Mouse (Mus musculus) induced T-regulatory cell, adult 2 months (primary cell): ENCODE results near the gene Kif14.
"Not testable (repeated sequence)": the region's sequence is repeated elsewhere in the genome, so short reads cannot be mapped to it uniquely, and the experiment has no call there.

Source experiments
- DNase-seq: peaks from one replicate; pipeline ENCODE4 v3.0.0-alpha.2; 2012; ENCODE audit warnings: low read depth

The Kif14 gene

DNA sequence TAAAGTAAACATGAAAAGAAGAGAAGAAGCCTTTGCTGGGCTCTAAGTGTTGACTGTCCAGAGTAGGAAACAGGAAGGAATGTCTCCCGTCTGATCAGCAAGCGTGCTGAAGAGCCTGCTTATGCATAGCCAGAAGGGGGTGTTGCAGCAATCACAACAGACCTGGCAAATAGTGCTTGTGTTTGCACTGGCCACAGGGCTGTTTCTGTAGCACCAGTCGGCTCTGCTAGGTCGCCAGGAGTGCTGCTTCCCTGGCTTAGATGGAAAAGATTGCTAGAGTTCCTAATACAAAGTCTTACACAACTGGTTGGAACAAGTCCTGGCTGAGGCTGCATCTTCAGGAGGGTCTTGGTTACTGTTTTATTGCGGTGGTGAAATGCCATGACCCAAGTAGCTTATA is 25.5 kb downstream of the Kif14 start:
- no peak for DNase-seq

DNA sequence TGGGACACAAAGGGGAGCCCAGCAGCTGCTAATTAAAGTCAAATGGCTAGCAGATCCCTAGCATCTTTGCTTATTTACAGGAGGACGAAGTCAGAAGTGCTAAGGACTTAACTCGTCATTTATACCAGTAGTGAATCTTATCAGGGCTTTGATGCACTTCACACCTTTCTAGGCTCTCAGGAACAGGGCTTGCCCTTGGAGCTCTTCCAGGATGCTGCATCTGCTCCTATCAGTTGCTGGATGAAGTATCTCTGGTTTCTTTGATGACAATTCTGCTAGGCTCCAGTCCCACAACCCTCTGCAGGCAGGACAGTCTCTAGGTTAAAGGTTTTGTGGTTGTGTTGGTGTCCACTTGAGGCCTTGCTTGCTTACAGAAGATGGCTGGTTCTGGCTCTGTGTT is 26.1 kb downstream of the Kif14 start:
- DNase-seq = no peak

GRCm38 (mm10) chr1:136499317-136499716 is 33.2 kb downstream of the Kif14 start:
- no peak for DNase-seq

DNA sequence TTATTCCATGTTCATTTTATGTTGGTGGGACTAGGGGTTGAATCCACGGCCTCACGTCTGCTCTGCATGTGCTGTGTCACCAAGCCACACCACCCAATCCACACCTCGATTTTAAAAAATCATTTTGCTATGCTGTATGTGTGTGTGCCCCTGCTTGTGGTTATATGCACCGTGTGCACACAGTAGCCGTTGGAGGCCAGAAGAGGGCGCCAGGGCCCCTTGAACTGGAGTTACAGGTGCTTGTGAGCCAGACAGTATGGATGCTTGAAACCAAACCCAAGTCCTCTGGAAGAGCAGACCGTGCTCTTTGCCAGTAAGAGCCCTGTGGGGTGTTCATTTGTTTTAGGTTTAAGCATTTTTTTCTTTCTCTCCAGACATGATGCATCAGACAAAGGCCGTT is 36.8 kb downstream of the Kif14 start:
- DNase-seq = no peak

DNA sequence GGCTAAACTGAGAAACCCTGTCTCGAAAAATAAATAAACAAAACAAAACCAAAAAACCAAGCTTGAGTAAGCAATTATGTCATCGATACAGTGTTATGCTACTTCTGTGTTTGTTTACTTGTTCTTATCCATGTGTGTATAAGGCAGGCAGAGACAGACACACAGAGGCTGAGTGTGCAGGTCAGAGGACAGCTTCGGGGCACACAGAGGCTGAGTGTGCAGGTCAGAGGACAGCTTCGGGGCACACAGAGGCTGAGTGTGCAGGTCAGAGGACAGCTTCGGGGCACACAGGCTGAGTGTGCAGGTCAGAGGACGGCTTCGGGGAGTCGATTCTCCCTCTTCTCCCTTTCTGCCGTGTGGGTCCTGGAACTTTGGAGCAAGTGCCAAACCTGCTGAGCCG is 40.1 kb downstream of the Kif14 start:
- DNase-seq = not testable (repeated sequence)

GRCm38 (mm10) chr1:136512317-136512716 is 46.2 kb downstream of the Kif14 start:
- DNase-seq = no peak

DNA sequence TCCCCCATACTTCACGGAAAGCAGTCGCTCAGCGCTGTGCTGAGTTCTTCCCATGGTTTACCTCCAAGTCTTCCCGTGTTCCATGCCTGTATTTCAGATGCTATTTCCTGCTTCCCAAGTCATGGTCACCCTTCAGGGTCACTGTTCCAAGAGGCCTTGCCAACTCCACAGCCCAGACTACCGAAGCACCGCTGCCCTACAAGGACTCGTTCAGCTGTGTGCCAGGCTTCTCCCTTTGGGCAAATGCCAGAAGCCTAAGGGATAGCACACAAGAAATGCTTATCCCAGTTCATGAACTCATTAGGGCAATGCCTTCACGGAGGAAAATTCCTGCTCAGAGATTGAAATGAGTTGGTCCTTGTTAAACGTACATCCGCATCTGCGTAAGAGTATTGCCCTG is 47.0 kb downstream of the Kif14 start:
- no peak for DNase-seq

GRCm38 (mm10) chr1:136518699-136519356 is 52.7 kb downstream of the Kif14 start:
- no peak for DNase-seq

DNA sequence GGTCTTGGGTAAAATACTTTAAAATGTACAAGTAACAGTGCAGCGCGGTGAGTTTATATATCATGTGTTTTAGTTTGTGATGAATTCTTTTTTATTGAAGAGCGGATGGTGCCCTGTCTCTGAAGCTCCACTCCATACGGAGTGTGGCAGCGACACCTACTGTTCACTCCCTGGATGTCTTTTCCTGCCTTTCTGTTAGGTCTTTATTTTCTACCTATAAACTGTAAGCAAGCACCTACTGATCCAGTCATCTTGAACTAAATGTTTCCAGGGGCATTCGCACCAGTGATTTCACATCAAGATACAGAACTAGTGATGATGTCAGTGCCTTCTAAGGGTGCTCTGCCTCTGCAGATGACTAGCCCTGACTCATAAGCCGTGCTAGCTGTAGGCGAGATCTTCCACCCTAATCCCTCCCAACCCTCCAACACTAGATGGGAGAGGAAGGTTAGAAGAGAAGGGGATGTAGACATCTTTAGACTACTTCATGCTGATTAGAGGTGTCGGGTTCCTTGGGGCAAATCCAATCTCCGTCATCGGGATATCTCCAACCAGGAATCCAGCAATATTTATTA is 55.3 kb downstream of the Kif14 start:
- DNase-seq = no peak

- DNase-seq = peak; percentile 77
Measured at GRCm38 (mm10) chr1:136524917-136525316, 58.8 kb downstream of the Kif14 start.

DNA sequence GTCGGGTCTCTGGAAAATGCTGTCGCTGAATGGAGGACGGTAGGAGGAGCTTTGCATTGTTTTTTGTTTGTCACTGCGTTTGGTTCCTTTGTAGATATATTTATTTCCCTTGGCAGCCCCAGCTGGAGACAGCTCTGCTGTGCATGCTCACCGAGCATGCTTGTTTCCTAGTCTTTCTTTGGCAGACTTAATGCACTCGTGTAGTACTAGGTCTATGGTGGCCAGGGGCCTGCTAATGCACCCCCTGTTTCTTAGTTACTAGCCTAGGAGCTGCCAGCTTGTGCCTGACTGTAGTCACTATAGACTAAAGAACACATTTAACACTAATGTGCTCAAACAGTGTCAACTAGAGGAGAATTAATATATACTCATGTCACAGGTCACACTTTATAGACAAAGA is 59.7 kb downstream of the Kif14 start:
- DNase-seq = no peak

- DNase-seq = no peak
Measured at GRCm38 (mm10) chr1:136527163-136527562, 61.0 kb downstream of the Kif14 start.

- no peak for DNase-seq
Measured at GRCm38 (mm10) chr1:136532556-136532955, 66.4 kb downstream of the Kif14 start.

- peak; percentile 38 for DNase-seq
Measured at GRCm38 (mm10) chr1:136536947-136537346, 70.8 kb downstream of the Kif14 start.

GRCm38 (mm10) chr1:136538247-136538646 is 72.1 kb downstream of the Kif14 start:
- DNase-seq = peak; percentile 77

- DNase-seq = no peak
Measured at GRCm38 (mm10) chr1:136540407-136540895, 74.3 kb downstream of the Kif14 start.

DNA sequence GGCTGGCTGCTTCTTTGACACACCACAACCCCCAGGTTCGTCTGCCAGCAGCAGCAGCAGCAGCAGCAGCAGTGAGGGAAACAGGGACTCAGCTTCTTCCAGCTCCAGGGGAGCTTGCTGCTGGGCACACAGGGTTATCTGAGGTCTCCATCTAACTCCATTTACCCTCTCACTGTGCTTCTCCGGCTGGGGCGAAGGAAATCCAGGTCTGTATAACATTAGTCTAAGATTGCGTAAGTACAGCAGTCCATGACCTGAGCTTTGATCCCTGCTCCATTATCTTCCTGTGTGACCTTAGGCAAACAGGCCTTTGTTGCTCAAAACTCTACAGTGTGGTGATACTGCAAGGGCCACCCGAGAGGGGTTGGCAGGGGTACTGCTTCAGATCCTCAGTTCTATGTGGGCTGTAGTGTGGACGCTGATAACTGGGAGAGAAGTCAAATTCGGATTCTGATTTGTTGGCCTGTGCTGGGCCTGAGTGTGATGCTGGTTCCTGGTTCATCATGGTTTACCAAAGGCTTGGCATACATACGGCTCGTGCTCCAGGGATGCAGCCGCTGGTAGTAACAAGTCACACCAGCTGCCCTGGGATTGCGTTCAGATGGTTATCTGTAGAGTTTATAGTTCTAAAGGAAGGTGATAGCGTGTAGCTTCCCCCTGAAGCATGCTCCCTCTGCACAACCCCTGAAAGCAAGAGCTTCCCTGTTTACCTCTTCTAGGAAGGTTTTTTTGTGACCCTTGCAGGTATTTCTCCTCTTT is 75.7 kb downstream of the Kif14 start:
- no peak for DNase-seq

- DNase-seq = no peak
Measured at GRCm38 (mm10) chr1:136543920-136544319, 77.8 kb downstream of the Kif14 start.

GRCm38 (mm10) chr1:136547068-136547467 is 80.9 kb downstream of the Kif14 start:
- no peak for DNase-seq

- no peak for DNase-seq
Measured at GRCm38 (mm10) chr1:136550285-136550684, 84.1 kb downstream of the Kif14 start.

GRCm38 (mm10) chr1:136550851-136551540 is 84.9 kb downstream of the Kif14 start:
- DNase-seq = peak; percentile 86

DNA sequence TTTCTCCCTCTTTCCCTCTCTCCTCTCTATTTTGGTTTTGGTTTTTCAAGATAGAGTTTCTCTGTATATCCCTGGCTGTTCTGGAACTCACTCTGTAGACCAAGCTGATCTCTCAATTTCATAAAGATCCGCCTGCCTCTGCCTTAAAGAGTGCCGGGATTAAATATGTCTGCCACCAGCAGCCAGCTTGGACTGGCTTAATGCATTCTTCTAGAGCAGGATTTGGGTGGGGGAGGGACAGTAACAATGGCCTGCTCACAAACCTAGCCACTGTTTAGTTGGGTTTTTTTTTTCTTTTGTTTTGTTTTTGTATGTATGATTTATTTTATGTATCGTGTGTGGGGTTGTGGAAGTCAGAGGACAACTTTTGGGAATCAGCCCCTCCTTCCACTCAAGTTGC is 88.5 kb downstream of the Kif14 start:
- no peak for DNase-seq

DNA sequence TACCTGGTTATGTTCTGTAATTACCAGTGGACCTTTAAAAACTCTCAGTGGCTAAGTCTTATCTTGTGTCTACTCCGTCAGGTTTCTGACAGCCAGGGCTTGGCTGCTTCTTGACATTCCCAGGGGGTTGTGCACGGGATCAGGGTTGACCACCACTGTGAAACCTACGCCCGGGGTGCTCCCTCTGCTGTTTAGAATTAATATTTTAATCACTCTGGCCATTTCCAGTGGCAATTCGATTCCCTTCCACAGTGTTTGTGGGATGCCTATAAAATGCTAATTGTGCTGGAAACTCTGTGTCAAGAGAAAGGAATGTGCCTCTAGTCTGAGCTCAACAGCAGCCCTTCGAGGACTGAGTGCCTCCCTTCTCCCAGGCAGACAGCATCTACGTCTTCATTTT is 89.7 kb downstream of the Kif14 start:
- no peak for DNase-seq
